Mouse (Mus musculus) heart, postnatal 36 days (tissue): ENCODE measurements around the gene Ccdc105. TPM values are rescaled to one million over a fixed set of nuclear protein-coding genes. Genes with fewer than 3 reads are reported as not detected.

Experiments used
- DNase-seq, 2 experiments: peaks; one replicate each; pipeline ENCODE4 v3.0.0; 2021 to 2022
- intact Hi-C: fragments of 180-260 bp; cut with DNase I; formaldehyde crosslinking; loops from one replicate; pipeline ENCODE4 v1.15.1; 2025
- total RNA-seq, 2 experiments: library from RNA; stranded (reverse); gene quantifications; 2 replicates each; pipeline ENCODE4 v1.2.3; 2021

Ccdc105 gene
- total RNA-seq = not detected

DNA sequence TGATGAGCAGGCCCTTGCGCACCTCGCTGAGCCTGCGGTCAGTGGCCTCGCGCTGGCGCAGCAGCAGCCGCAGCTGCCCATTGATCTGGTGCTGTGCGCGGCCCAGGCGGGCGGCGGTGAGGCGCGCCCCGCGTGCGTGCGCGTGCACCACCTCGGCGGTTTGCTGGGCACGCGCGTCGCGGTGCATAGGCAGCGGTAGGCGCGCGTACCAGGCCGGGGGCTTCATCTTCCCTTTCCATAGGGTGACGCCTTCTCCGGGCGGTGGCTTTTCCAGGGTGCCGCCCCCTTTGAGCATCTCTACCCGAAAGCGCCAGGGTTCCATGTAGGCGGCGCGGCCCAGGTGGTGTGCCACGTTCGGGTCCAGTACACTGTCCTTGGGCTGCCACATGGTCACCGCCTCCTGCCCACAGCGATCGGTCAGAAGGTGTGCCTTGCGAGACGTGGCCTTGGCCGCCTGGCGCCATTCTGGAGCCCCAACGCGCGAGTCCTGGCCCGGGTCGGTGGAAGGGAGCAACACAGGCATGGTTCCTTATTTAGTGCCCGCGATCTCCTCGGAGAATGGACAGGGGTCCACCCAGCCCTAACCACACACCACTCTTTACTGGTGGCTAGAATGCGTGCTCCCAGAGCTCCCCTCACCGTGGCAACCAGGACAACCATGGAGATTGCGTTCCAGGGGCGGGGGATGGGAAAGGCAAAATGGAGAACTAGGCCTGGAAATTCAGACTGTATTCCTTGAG is at the start of gene Ccdc105:
Ccdc105 (minus strand) TSS at position 614 of the 740 bp plus-strand sequence.
- intact Hi-C loops = no loop called here
- DNase-seq = peak in 1 of 2 experiments; percentile 12

DNA sequence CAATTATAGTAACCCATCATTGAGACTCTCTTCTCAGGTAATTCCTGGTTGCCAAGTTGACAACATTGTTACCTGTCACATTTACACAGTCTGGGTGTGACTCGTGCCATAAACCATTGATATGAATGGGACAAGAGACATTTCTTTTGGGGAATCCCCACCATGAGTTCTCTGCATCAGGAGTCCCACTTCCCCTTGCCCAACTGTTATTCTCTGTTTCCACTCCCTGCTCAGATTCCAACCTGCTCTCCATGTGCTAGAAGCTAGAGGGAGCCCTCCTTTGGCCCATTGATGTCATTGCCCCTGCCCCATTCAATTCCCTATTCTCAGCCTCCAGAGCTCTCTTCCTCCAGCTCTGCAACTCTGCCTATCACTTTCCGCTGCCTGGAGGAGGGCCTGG is 48.6 kb upstream of the Ccdc105 start:
- intact Hi-C loops = no loop called here
- DNase-seq = no peak

DNA sequence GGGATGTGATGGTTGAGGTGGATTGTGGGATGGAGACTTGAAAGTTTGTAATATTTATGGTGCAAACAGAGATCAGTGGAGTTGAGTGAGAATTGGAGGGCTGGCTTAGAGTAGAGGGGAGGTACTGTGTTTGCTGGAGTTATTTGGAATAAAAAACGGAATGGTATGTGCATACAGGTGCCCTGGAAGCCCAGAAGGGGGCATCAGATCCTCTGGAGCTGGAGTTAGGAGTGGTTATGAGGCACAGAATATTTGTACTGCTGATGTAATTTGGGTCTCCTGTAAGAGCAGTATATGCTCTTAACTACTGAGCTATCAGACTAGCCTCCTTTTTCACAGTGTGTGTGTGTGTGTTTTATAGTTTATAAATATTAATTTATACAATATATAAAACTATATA is 37.7 kb upstream of the Ccdc105 start:
- intact Hi-C loops = no loop called here
- DNase-seq = no peak

DNA sequence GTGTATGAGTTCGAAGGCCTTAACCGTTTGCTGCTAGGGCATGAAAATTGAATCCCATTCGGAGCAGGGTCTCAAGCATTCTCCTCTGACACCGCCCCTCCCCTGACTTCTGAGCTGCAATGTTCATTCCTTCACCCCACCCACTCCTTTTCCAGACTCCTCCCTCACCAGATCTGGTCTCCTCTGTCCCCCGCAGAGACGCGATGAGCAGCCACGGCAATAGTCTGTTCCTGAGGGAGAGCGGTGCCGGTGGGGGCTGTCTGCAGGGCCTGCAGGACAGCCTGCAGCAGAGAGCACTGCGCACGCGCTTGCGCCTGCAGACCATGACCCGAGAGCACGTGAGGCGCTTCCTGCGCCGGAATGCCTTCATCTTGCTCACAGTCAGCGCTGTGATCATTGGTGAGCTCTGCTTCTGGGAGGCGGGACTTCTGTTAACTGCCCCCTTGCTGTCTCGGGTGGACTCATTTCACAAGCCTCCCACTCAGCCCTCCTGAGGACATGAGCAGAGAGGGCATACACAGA is 34.8 kb upstream of the Ccdc105 start:
- DNase-seq = peak; percentile 37 to 54
- intact Hi-C loops = no loop called here

DNA sequence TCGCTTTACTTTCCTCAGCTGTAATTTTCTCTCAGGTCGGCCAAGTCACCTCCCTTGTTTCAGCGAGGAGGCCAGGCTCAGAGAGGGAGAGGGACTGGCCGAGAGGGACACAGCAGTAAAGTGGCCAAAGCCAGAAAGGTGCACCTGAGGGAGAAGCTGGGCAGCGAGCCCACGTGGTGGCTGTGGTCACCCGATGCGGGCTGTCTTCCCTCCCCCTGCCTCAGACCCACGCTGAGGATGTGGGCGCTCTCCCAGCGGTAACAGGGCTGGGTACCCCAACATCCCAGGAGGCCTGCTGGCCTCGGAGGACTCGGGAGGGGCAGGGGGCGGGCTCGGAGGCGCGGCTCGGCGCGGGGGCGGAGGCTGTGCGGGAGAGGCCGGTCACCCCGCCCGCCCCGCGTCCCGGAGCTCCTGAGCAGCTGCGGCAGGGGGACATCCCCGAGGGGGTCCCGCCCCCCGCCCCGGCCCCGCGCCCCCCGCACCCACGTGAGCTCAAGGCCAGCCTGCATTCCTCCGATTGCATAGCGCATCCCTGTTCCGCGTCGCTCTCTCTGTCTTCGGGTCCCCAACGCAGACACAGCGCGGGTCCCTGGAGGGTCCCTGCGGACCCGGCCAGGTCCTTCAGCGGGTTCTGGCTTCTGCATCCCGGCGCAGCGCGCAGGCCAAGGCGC is 27.3 kb upstream of the Ccdc105 start, which contains the start of gene Slc1a6:
Slc1a6 (plus strand) TSS at position 516 of the 671 bp plus-strand sequence.
- DNase-seq = peak in 1 of 2 experiments; percentile 4
- intact Hi-C loops = no loop called here

DNA sequence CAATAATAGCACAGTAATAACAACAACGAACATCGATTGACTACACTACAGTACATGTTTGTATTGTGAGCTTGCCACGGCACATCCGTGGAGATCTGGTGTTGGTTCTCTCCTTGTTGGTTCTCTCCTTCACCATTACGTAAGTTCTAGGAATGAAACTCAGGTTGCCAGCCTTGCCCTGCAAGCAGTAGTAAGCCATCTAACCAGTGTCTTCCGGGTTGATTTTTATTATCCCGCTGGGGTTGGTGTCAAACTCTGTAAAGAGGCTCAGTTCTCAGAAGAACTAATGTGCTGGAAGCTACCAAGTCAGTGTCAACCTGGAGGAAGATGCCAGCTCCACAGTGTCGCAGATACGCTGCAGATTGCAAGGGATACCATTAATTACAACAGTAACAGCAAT is 26.7 kb upstream of the Ccdc105 start:
- DNase-seq = no peak
- intact Hi-C loops = no loop called here

DNA sequence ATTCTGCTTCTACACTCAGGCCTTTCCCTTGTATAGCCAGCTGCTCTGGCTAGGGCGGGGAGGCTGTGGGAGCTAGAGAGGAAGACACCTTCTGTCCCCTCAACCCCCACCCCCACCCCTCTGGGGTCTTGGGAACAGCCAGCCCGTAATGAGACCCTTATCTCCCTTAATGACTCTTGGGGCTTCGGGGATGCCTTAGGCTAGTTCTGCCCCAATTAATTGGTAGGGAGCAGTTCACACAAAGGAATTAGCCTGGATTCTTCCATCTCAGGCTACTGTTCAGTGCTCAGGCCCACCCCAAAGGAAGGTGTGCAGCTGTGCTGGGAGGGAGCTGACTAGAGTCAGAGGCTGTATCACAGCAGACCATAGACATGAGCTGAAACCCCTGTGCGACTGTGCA is 23.0 kb upstream of the Ccdc105 start:
- no peak for DNase-seq
- intact Hi-C loops = no loop called here

DNA sequence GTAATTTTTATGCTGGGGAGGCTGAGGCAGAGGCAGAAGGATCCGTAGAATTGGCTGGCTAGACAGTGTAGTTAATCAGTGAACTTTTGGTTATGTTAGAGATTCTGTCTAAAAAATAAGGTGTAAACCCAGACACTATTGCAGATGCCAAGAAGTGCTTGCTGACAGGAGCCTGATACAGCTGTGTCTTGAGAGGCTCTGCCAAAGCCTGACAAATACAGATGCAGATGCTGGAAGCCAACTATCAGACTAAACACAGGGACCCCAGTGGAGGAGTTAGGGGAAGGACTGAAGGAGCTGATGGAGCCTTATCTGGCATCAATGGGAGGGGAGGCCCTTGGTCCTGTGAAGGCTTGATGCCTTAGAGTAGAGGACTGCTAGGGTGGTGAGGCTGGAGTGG is 12.7 kb upstream of the Ccdc105 start:
- intact Hi-C loops = no loop called here
- no peak for DNase-seq

DNA sequence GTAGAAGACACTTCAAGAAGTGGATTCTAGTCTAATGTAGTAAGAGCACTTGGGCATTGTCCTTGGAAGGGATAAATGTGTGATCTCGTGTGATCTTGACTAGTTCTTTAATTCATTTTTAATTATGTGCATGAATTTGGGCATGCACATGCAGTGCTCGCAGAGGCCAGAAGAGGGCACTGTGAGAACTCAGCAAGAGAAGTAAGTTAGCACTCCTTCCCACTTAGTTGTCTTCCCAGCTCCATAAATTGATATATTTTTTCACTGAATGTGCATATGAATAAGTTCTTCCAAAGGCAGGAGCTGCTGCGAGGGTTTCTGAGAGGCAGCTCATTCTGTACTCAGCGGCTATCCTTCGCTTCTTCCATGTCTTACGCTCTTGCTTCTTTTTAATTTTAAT is 3.2 kb upstream of the Ccdc105 start:
- DNase-seq = peak; percentile 48 to 73
- intact Hi-C loops = loop anchor here (1.0 kb wide), 1 partner anchor 360 kb away; no protein-coding TSS in a partner anchor

DNA sequence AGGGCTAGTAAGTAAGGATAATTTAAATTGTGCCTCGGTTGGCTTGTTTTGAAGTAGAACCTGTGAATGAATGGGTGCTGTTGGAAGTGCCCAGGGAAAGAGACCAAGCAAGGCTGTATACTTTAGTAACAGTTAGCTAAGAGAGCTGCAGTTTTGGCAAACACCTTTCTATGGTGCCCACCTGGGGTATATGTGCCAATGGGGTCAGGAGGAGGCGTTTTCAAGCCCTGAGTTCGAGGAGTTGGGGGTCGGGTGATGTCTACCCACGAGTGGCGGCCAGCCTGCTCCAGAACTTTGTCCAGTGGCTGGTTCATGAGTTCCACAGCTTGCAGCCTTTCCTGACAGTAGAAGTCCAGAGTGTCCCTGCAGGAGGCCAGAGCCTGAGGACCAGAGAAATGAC is 3.9 kb downstream of the Ccdc105 start:
- intact Hi-C loops = no loop called here

DNA sequence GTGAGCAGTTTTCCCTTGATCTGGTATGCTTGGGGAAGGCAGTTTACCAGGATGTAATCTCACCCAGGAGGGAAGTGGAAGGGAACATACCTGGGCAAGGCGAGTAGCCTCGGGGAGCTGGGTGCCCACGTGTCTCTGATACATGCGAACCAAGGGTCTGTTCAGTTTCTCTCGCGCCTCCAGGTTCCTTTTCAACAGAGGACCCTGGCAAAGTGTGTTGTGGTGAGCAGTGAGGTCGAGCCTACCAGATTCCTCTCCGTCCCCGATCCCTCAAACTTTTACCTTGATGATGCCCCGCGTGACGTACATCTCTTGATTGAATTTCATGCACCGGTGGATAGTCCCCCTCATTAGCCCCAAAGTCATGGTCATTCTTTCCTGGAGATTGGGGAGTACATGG is 4.7 kb downstream of the Ccdc105 start:
- intact Hi-C loops = no loop called here
- DNase-seq = no peak

More for the DNA sequence above, 3.9 kb downstream of the Ccdc105 start:
- no peak for DNase-seq

DNA sequence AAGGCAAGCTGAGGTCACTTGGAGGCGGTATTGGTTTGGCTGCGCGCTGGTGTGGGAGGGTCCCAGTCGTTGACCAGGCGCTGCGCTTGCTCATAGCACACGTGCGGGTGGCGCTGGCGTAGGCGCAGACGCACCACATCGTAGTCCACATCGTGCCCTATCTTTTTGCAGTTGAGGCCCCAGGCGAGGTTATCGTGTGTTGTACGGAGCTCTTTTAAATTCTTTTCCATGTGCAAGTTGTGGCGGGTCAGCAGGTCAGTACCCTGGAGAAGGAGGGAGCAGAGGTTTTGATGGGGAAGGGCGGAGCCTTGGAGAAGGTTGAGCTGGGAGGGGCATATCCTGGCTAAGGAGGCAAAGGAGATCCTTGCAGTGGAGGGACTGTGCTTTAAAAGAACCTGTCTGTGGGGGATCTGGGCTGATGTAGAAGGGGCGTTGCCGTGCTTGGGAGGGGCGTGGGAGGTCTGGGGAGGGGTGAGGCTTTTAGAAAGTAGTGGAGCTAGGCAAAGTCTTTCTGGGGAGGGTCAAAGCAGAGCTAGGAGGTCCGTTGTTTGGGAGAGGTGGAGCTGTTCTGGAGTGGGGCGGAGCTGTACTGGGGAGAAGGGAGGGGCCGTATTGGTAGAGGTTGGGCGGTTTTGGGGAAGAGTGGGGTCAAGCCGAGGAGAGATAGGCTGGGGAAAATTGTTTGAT is 5.7 kb downstream of the Ccdc105 start:
- intact Hi-C loops = no loop called here
- DNase-seq = no peak

DNA sequence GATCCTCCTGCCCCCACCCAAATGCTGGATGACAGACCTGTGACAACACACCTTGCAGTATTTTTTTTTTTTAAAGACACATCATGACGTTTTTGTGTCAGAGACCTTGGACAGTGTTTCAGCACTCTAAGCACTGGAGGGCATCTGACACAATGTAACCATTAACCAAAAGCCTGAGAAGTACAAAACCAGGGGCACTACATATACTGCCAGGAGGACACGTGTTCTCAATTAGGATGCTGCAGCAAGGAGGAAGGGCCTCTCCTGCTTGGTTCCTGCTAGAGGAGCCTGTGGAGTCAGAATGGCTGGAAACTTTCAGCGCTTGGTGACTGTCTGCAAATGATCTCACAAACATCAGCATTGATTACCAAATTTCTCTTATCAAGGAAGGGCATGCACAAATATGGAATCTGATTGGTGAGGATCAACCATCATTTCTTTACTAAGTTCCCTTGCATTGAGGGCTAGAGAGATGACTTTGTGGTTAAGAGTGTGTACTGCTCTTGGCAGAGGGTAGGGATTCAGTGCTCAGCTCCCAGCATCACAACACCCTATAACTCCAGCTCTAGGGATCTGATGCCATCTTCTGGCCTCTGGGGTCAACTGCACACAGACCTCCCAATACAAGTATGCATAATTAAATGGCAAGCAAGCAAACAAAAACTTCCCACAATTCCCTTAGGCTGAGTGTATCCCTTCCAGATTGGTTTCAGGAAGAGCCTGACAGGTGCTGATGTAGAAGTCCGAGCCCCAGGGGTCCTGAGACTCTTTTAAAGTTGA is 7.2 kb downstream of the Ccdc105 start:
- intact Hi-C loops = no loop called here
- no peak for DNase-seq

DNA sequence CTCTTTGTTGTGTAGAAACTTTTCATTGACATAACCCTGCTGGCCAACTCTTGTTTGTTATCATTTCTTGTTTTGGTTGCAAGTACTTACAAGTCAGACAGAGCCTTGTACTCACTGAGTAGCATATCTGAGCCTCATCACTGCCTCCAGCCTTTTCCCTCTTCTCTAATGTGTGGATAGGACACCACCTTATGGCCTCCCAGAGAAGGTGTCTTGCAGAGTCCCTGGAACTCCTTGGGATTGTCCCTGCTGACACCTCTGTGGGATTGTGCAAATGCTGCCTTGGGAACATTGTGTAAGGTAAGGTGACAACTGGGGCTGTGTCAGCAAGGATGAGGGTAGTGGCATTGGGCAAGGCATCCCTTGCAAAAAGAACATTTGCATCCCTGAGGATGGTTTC is 9.1 kb downstream of the Ccdc105 start:
- intact Hi-C loops = no loop called here
- DNase-seq = no peak

DNA sequence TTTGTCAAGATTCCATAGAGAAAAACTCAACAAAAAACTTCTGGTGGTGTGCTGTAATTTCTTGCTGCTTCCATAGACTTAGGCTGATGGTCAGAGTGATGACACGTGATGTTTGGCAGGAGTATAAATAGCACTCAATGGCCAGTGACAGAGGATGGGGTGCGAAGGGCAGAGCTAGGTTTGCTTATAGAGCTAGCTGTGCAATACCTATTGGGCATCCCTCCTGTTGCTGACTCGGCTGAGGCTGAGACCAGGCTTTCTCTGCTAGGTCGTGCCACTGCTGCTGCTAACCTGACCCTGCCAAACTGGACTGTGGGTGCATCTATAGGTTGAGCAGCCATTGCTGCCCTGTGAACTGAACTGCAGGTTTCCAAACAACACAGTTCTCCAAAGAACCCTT is 13.0 kb downstream of the Ccdc105 start:
- intact Hi-C loops = no loop called here
- DNase-seq = no peak

DNA sequence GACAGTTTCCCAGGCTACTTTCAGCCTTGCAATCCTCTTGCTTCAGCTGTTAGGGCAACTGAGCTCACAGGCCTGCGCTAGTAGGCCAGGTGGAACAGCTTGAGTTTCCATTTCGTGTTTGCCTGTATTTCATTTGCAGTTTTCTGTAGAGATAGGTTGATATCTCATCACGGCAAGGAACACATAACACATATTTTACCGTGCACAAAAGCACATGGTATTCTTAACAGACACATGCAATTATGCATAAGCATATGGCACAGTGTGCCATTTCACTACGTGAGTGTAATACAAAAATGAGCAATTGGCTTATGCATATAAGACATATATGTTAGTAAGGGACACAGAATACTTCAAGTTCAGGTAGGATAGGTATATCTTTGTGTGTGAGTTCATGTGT is 25.0 kb downstream of the Ccdc105 start:
- DNase-seq = no peak
- intact Hi-C loops = no loop called here

DNA sequence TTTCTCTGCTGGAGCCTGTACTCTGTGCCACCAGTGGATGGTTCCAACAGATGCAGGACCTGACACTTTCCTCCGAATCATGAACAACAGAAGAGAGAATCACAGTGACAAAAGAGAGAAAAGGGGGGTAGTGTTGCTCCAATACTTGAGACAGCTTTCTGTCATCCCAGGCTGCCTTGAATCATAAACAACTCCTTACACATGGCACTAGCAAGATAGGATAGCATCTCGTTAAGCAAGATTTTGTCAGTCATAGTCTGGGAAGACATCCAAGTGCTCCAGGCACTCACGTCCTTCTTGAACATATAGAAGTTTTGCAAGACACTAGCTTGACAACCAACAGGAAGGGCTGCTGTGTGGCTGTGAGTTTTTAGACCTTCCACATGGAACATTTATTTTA is 25.8 kb downstream of the Ccdc105 start:
- intact Hi-C loops = no loop called here
- no peak for DNase-seq

DNA sequence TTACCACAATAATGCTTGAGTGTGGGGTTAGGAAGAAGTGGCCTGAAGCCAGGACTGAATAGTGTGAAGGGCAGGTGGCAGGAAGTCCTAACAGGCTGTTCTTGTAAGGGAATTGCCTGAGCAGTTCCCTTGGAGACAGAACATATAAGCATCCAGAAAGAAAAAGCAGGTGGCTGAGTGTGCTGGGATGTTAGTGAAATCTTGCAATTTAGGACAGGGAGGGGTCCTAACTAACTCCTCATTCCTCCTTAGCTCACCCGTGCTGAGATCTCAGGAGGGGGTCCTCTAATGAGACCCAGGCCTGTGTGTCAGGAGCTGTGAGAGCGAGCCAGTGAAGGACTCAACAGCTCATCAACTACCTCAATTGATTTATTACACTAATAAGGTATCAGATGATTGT is 29.4 kb downstream of the Ccdc105 start:
- intact Hi-C loops = no loop called here
- no peak for DNase-seq

DNA sequence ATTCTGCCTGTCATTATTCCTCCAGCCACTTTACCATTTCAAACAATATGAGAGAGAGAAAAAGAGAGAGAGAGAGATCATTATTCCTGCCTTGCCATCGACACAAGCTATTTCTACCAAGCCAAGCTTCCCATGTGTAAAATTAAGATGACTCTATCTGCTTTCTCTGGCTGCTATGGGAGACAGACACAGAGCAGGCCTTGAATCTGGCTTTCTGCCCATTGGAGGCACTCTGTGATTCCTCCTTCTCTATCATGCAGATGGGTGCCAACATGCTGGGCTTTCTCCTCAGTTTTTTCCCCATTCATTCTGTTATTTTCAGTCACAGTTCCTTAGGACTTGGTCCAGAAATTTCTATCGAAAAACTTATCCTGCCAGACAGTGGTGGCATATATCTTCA is 30.2 kb downstream of the Ccdc105 start:
- intact Hi-C loops = no loop called here
- DNase-seq = no peak

DNA sequence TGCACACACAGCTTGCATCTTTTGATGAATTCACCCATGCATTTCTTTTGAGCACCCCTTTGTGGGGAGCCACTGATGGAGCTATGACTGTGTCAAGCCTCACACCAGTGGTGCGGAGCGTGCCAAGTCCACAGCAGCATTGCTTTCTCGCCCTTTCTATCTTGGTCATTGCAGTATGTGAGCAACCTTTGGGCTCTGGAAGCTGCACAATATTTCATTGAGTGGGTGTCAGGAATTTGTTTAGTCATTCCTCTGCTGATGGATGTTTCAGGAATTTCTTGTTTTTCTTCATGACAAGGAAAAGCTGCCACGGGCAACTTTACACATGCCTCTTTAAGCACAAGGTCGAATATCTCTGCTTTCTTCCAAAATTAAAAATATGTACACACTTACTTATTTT is 30.8 kb downstream of the Ccdc105 start:
- intact Hi-C loops = no loop called here
- DNase-seq = no peak

DNA sequence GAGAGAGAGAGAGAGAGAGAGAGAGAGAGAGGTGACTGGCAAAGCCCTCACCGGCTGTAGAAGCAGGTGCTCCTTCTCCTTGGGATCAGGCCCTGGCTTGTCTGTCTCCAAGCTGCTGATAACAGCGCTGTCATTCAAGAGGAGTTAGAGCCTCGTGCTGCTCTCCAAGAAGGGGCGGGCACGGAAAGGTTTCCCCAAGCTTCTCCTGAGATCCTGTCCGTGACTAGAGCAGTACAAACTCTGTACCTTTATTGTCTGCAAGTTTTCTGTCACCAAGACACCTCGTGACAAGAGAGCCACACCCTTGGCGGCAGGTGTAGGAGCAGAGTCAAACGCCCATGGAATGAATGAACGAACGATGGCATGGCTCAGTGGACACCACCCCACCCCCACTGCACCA is 34.8 kb downstream of the Ccdc105 start, which contains the start of gene Casp14:
Casp14 (minus strand) TSS at position 239 of the 400 bp plus-strand sequence.
- DNase-seq = no peak
- intact Hi-C loops = no loop called here
